Mouse (Mus musculus) megakaryocyte, embryonic 14.5 days (primary cell): ENCODE measurements around the gene Mtif3.

Source experiments
- FLI1 ChIP-seq: IDR thresholded peaks from 2 replicates; pipeline ENCODE4 v1.6.1; 2012; ENCODE audit warnings: low read length, inconsistent platforms, mixed read lengths
- GATA1 ChIP-seq: IDR thresholded peaks from 3 replicates; pipeline ENCODE4 v1.6.1; 2012; ENCODE audit warnings: mixed read lengths, low read length, inconsistent platforms, borderline replicate concordance

DNA sequence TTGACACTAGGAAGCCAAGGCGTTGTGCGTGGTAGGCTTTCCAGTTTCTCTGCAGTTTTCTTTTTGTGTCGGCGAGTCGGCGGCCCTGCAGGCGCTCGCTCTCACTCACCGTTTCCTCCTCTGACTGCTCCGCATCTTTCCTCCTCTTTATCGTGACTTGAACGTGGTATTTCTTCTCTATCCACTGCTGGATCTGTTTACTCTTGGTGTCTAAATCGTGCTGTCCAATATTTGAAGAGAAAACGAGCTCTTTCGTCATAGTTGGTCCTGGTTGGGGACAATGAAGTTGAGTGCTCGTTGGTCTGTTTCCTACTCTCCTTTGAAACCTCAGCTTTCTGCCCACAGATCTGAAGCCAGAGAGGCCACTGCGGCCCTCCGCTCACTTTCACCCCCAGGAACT lies 6.9 kb downstream of the Mtif3 start:
- TF ChIP-seq GATA1 (no peak), FLI1 (no peak)
